Mouse (Mus musculus): ENCODE data around the gene Lime1. TPM values are rescaled to one million over a fixed set of nuclear protein-coding genes. Genes with fewer than 3 reads are reported as not detected.

The Lime1 gene
- polyA plus RNA-seq, 1 experiment from 2014 or later = 18.4 TPM

GRCm38 (mm10) chr2:181420903-181421638 is 41.2 kb downstream of the Lime1 start:
- no peaks in the 10 kb centered on the region for H3K27me3 ChIP-seq (replicated peaks; ENCODE audit: control insufficient read depth, insufficient read depth, low read length)
- DNase-seq (ENCODE audit: low spot score) (no peak), ATAC-seq (ENCODE audit: low read depth) (no peak)
- no peak overlapping the region for H3K9ac ChIP-seq (ENCODE audit: low read depth, low read length)
- no peaks in the 10 kb centered on the region for H3K36me3 ChIP-seq (ENCODE audit: control insufficient read depth, insufficient read depth, low read length)
- H3K4me3 ChIP-seq (ENCODE audit: low read depth, low read length) = no peak overlapping the region
- no peaks in the 10 kb centered on the region for H3K9me3 ChIP-seq (ENCODE audit: control insufficient read depth, low read length)
- no peak overlapping the region for H3K27ac ChIP-seq (replicated peaks; ENCODE audit: low read depth, low read length)
- H3K4me2 ChIP-seq (ENCODE audit: low read depth, low read length) = no peak overlapping the region
- no peaks in the 10 kb centered on the region for H3K4me1 ChIP-seq (ENCODE audit: control insufficient read depth, insufficient read depth, low read length)
- 66% methylated on average over 4 of the region's 4 CpGs for WGBS

- ATAC-seq (ENCODE audit: low read depth) (no peak), DNase-seq (ENCODE audit: low spot score) (no peak)
- no peaks in the 10 kb centered on the region for H3K27me3 ChIP-seq (replicated peaks; ENCODE audit: control insufficient read depth, insufficient read depth, low read length)
- WGBS = 93% methylated on average over 9 of the region's 9 CpGs
- H3K9ac ChIP-seq (ENCODE audit: low read depth, low read length) = no peak overlapping the region
- no peaks in the 10 kb centered on the region for H3K9me3 ChIP-seq (ENCODE audit: control insufficient read depth, low read length)
- no peak overlapping the region for H3K27ac ChIP-seq (replicated peaks; ENCODE audit: low read depth, low read length)
- no peaks in the 10 kb centered on the region for H3K36me3 ChIP-seq (ENCODE audit: control insufficient read depth, insufficient read depth, low read length)
- H3K4me3 ChIP-seq (ENCODE audit: low read depth, low read length) = no peak overlapping the region
- H3K4me2 ChIP-seq (ENCODE audit: low read depth, low read length) = no peak overlapping the region
- no peaks in the 10 kb centered on the region for H3K4me1 ChIP-seq (ENCODE audit: control insufficient read depth, insufficient read depth, low read length)
Measured at GRCm38 (mm10) chr2:181423834-181424233, 44.0 kb downstream of the Lime1 start.

Other genes starting within 250 kb of the Lime1 start
- gene Kcnq2, start 244.8 kb upstream of the Lime1 start, polyA plus RNA-seq (2014; fragmentation: Nextera tagmentation; extraction: Ambion mirVana) = 2.1 and 2.6 TPM in 2 replicates
- 0.76 and 1.0 TPM in 2 replicates for gene Eef1a2, start 223.1 kb upstream of the Lime1 start, polyA plus RNA-seq (2014; fragmentation: Nextera tagmentation; extraction: Ambion mirVana)
- 269 and 288 TPM in 2 replicates for gene Ppdpf, start 192.8 kb upstream of the Lime1 start, polyA plus RNA-seq (2014; fragmentation: Nextera tagmentation; extraction: Ambion mirVana)
- 0.10 and 0.19 TPM in 2 replicates for gene Ptk6, start 177.3 kb upstream of the Lime1 start, polyA plus RNA-seq (2014; fragmentation: Nextera tagmentation; extraction: Ambion mirVana)
- 0.08 and 0.22 TPM in 2 replicates for gene Srms, start 166.9 kb upstream of the Lime1 start, polyA plus RNA-seq (2014; fragmentation: Nextera tagmentation; extraction: Ambion mirVana)
- gene Fndc11, start 160.1 kb upstream of the Lime1 start, polyA plus RNA-seq (2014; fragmentation: Nextera tagmentation; extraction: Ambion mirVana) = 0.18 TPM in 1 of 2 replicates, not detected in the other
- 1.3 TPM in 2 replicates for gene Helz2, start 138.1 kb upstream of the Lime1 start, polyA plus RNA-seq (2014; fragmentation: Nextera tagmentation; extraction: Ambion mirVana)
- 13.5 and 15.9 TPM in 2 replicates for gene Gmeb2, start 92.0 kb upstream of the Lime1 start, polyA plus RNA-seq (2014; fragmentation: Nextera tagmentation; extraction: Ambion mirVana)
- gene Stmn3, start 65.6 kb upstream of the Lime1 start, polyA plus RNA-seq (2014; fragmentation: Nextera tagmentation; extraction: Ambion mirVana) = 69.4 and 72.7 TPM in 2 replicates
- gene Rtel1, start 60.3 kb upstream of the Lime1 start, polyA plus RNA-seq (2014; fragmentation: Nextera tagmentation; extraction: Ambion mirVana) = 37.1 and 48.8 TPM in 2 replicates
- 30.1 and 36.6 TPM in 2 replicates for gene Zgpat, start 15.2 kb upstream of the Lime1 start, polyA plus RNA-seq (2014; fragmentation: Nextera tagmentation; extraction: Ambion mirVana)
- gene Arfrp1, start 14.7 kb upstream of the Lime1 start, polyA plus RNA-seq (2014; fragmentation: Nextera tagmentation; extraction: Ambion mirVana) = 43.7 and 48.1 TPM in 2 replicates
- 5.7 and 5.9 TPM in 2 replicates for gene Zbtb46, start 79.3 kb downstream of the Lime1 start, polyA plus RNA-seq (2014; fragmentation: Nextera tagmentation; extraction: Ambion mirVana)
- 0.21 and 0.22 TPM in 2 replicates for gene Abhd16b, start 113.1 kb downstream of the Lime1 start, polyA plus RNA-seq (2014; fragmentation: Nextera tagmentation; extraction: Ambion mirVana)
- gene Tpd52l2, start 117.1 kb downstream of the Lime1 start, polyA plus RNA-seq (2014; fragmentation: Nextera tagmentation; extraction: Ambion mirVana) = 159 and 164 TPM in 2 replicates
- gene Dnajc5, start 140.4 kb downstream of the Lime1 start, polyA plus RNA-seq (2014; fragmentation: Nextera tagmentation; extraction: Ambion mirVana) = 80.4 and 84.2 TPM in 2 replicates
- gene Uckl1, start 204.8 kb downstream of the Lime1 start, polyA plus RNA-seq (2014; fragmentation: Nextera tagmentation; extraction: Ambion mirVana) = 45.2 and 49.3 TPM in 2 replicates
- 57.4 and 61.7 TPM in 2 replicates for gene Prpf6, start 211.8 kb downstream of the Lime1 start, polyA plus RNA-seq (2014; fragmentation: Nextera tagmentation; extraction: Ambion mirVana)
- gene Zfp512b, start 212.7 kb downstream of the Lime1 start, polyA plus RNA-seq (2014; fragmentation: Nextera tagmentation; extraction: Ambion mirVana) = 42.0 and 46.5 TPM in 2 replicates
- 13.1 and 13.2 TPM in 2 replicates for gene Samd10, start 219.1 kb downstream of the Lime1 start, polyA plus RNA-seq (2014; fragmentation: Nextera tagmentation; extraction: Ambion mirVana)

All from embryonic facial prominence, embryonic 14.5 days (tissue).